Mouse (Mus musculus) heart, postnatal 0 days (tissue): ENCODE results near the gene Phldb1. TPM values are rescaled to one million over a fixed set of nuclear protein-coding genes. Genes with fewer than 3 reads are reported as not detected.
"Not testable (repeated sequence)": the region's sequence is repeated elsewhere in the genome, so short reads cannot be mapped to it uniquely, and the experiment has no call there.

Experiments
- ATAC-seq: fragments of 200-750 bp; cut with Nextera tagmentation; 2 replicates; pipeline ENCODE4 v1.8.0; 2017; ENCODE audit warnings: low read depth, moderate number of reproducible peaks, moderate library complexity; ENCODE audit not compliant: insufficient read depth
- DNase-seq: peaks from one replicate; pipeline ENCODE4 v3.0.0-alpha.2; 2016; ENCODE audit warnings: low spot score
- H3K27ac ChIP-seq: fragments of 300-500 bp; sonication (generic); 2 replicates; pipeline ENCODE4 v1.5.1; 2014; ENCODE audit warnings: low read depth, mild to moderate bottlenecking
- H3K27me3 ChIP-seq: fragments of 300-500 bp; sonication (generic); 2 replicates; pipeline ENCODE4 v1.6.1; 2014; ENCODE audit warnings: low read length, mixed read lengths; ENCODE audit not compliant: control insufficient read depth, insufficient read depth
- H3K36me3 ChIP-seq: fragments of 300-500 bp; sonication (generic); replicated peaks from 2 replicates; pipeline ENCODE4 v1.6.1; 2014; ENCODE audit warnings: low read length, mixed read lengths; ENCODE audit not compliant: control insufficient read depth, insufficient read depth
- H3K4me1 ChIP-seq: fragments of 300-500 bp; sonication (generic); 2 replicates; pipeline ENCODE4 v1.6.1; 2014; ENCODE audit warnings: antibody characterized with exemption; ENCODE audit not compliant: control insufficient read depth, insufficient read depth
- H3K4me2 ChIP-seq: fragments of 300-500 bp; sonication (generic); 2 replicates; pipeline ENCODE4 v1.6.1; 2014; ENCODE audit warnings: low read depth, mild to moderate bottlenecking, low read length, moderate library complexity
- H3K4me3 ChIP-seq: fragments of 300-500 bp; sonication (generic); 2 replicates; pipeline ENCODE4 v1.5.1; 2014; ENCODE audit warnings: low read depth, low read length
- H3K9ac ChIP-seq: fragments of 300-500 bp; sonication (generic); replicated peaks from 2 replicates; pipeline ENCODE4 v1.6.1; 2014; ENCODE audit warnings: low read depth, low read length, mixed read lengths
- H3K9me3 ChIP-seq: fragments of 300-500 bp; sonication (generic); replicated peaks from 2 replicates; pipeline ENCODE4 v1.6.1; 2016; ENCODE audit warnings: low read length; ENCODE audit not compliant: control insufficient read depth
- CTCF ChIP-seq: IDR thresholded peaks from 2 replicates; pipeline ENCODE4 v1.5.1; 2016; ENCODE audit warnings: antibody characterized with exemption, control low read depth, low read depth
- EP300 ChIP-seq: IDR thresholded peaks from 2 replicates; pipeline ENCODE4 v1.6.1; 2016; ENCODE audit warnings: antibody characterized with exemption, low read depth
- WGBS: fragments of 180-500 bp; shearing (Covaris S2); extraction: QIAGEN DNeasy Blood & Tissue Kit; methylation state at CpG from one replicate; pipeline ENCODE4 v1.1.7; 2014; 5-methylcytosine and 5-hydroxymethylcytosine counted together
- polyA plus RNA-seq: library from polyadenylated mRNA; unstranded; fragments of >200 nt; fragmentation: Nextera tagmentation; extraction: Ambion mirVana; gene quantifications from 2 replicates; pipeline ENCODE4 v1.2.1, GENCODE M21; 2015
- total RNA-seq: library from RNA; depleted of rRNA; stranded (reverse); fragments of >200 nt; gene quantifications from 2 replicates; pipeline ENCODE4 v1.2.3, GENCODE M21; 2014; ENCODE audit warnings: low replicate concordance; rRNA removed

Gene Phldb1
- total RNA-seq (96.0 and 138 TPM in 2 replicates), polyA plus RNA-seq (25.8 and 28.0 TPM in 2 replicates)

GRCm38 (mm10) chr9:44734524-44735494, at the start of gene Phldb1:
Phldb1 (minus strand) TSS chr9:44735198.
- 1% methylated on average over 46 of the region's 47 CpGs for WGBS
- DNase-seq (peak; percentile 86), ATAC-seq (peak; percentile 73)
- H3K4me3 ChIP-seq = peak within 1 kb of the TSS; percentile 57
- H3K4me2 ChIP-seq = peak within 1 kb of the TSS; percentile 78
- peak within 1 kb of the TSS; percentile 80 for H3K27ac ChIP-seq
- TF ChIP-seq CTCF (peak; percentile 54), EP300 (no peak; the same call in 1 of the 2 replicates)
- H3K36me3 ChIP-seq = no peaks in the 10 kb centered on the region; the same call in 1 of the 2 replicates
- H3K9ac ChIP-seq = peak within 1 kb of the TSS; percentile 51
- no peaks in the 10 kb centered on the region for H3K9me3 ChIP-seq
- peaks cover 7% of the 10 kb centered on the region; the same call in 1 of the 2 replicates for H3K4me1 ChIP-seq
- H3K27me3 ChIP-seq = no peaks in the 10 kb centered on the region

- peaks cover 11% of the 10 kb centered on the region; the same call in 1 of the 2 replicates for H3K36me3 ChIP-seq
- DNase-seq = peak; percentile 97
- peaks cover 7% of the 10 kb centered on the region for H3K4me1 ChIP-seq
- no peaks in the 10 kb centered on the region for H3K27me3 ChIP-seq
- peak overlapping the region; percentile 85 for H3K4me3 ChIP-seq
- H3K4me2 ChIP-seq = peak overlapping the region; percentile 95
- ATAC-seq = peak; percentile 100
- 1% methylated on average over 41 of the region's 41 CpGs for WGBS
- TF ChIP-seq CTCF = peak; percentile 91
- peak; percentile 84 for TF ChIP-seq EP300
- peak overlapping the region; percentile 87 for H3K27ac ChIP-seq
- no peaks in the 10 kb centered on the region for H3K9me3 ChIP-seq
- peak overlapping the region; percentile 85 for H3K9ac ChIP-seq
These were observed 38.0 kb upstream of the Phldb1 start for GRCm38 (mm10) chr9:44772750-44773651.

- peaks cover 11% of the 10 kb centered on the region; the same call in 1 of the 2 replicates for H3K36me3 ChIP-seq
- H3K4me2 ChIP-seq = no peak overlapping the region
- H3K4me3 ChIP-seq = no peak overlapping the region
- TF ChIP-seq CTCF (no peak), EP300 (no peak)
- H3K4me1 ChIP-seq = peaks cover 7% of the 10 kb centered on the region
- no peaks in the 10 kb centered on the region for H3K9me3 ChIP-seq
- ATAC-seq (no peak), DNase-seq (no peak)
- no peak overlapping the region for H3K9ac ChIP-seq
- H3K27me3 ChIP-seq = no peaks in the 10 kb centered on the region
- peak overlapping the region; percentile 26 for H3K27ac ChIP-seq
- 14% methylated on average over 5 of the region's 5 CpGs for WGBS
These were observed 37.4 kb upstream of the Phldb1 start for GRCm38 (mm10) chr9:44772392-44772749.

- Histone ChIP-seq H3K9ac (no peak overlapping the region), H3K4me3 (no peak overlapping the region), H3K27me3 (no peaks in the 10 kb centered on the region), H3K27ac (no peak overlapping the region), H3K4me1 (peaks cover 9% of the 10 kb centered on the region), H3K36me3 (peaks cover 11% of the 10 kb centered on the region; the same call in 1 of the 2 replicates), H3K4me2 (no peak overlapping the region), H3K9me3 (no peaks in the 10 kb centered on the region)
- 93% methylated on average over 5 of the region's 5 CpGs for WGBS
- TF ChIP-seq EP300 (no peak), CTCF (no peak)
- ATAC-seq (no peak), DNase-seq (no peak)
These were observed 36.4 kb upstream of the Phldb1 start for GRCm38 (mm10) chr9:44771376-44771775.

- Histone ChIP-seq H3K4me1 (peaks cover 22% of the 10 kb centered on the region), H3K27ac (peak overlapping the region; percentile 99; the same call in 1 of the 2 replicates), H3K9ac (0 out of 2 replicates have a peak overlapping the region, but pooled peaks have one; percentile 98), H3K4me3 (peak overlapping the region; percentile 96), H3K4me2 (peak overlapping the region; percentile 75)
- not testable (repeated sequence) for DNase-seq, H3K27me3 ChIP-seq, H3K36me3 ChIP-seq, H3K9me3 ChIP-seq, ATAC-seq
- 47% methylated on average over 7 of the region's 9 CpGs for WGBS
These were observed 33.0 kb upstream of the Phldb1 start for GRCm38 (mm10) chr9:44768029-44768394.
